Mouse (Mus musculus) megakaryocyte, embryonic 14.5 days (primary cell): ENCODE results near the gene Ncoa3.

Experiments used
- FLI1 ChIP-seq: IDR thresholded peaks from 2 replicates; pipeline ENCODE4 v1.6.1; 2012; ENCODE audit warnings: low read length, inconsistent platforms, mixed read lengths
- GATA1 ChIP-seq: IDR thresholded peaks from 3 replicates; pipeline ENCODE4 v1.6.1; 2012; ENCODE audit warnings: mixed read lengths, low read length, inconsistent platforms, borderline replicate concordance

DNA sequence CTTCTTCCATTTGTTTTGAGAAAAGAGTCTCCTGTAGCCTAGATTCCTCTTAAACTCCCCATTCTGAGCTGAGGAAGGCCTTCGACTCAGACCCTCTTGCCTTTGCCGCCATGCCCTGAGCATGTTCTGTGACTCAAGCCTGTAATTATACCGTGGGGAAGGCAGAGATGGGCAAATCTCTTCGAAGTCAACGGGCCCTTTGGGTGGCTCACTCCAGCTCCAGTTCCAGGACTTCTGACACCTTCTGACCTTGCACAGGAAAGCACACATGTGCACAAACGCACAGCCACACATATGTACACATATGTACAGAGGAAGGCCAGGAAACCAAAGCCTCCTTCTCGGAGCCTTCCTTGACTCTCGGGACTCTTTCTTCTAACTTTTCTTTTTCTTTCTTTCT is 37.0 kb upstream of the Ncoa3 start:
- TF ChIP-seq GATA1 (no peak), FLI1 (no peak)
